Mouse (Mus musculus): ENCODE measurements around the gene Top1. TPM values are rescaled to one million over a fixed set of nuclear protein-coding genes. Genes with fewer than 3 reads are reported as not detected.

The Top1 gene
- polyA plus RNA-seq, 1 experiment from 2014 or later = 105 TPM

GRCm38 (mm10) chr2:160667259-160667658, 21.6 kb downstream of the Top1 start:
- Histone ChIP-seq H3K4me2 (replicated peaks) (no peak overlapping the region), H3K4me1 (no peaks in the 10 kb centered on the region), H3K4me3 (no peak overlapping the region), H3K36me3 (peaks cover 13% of the 10 kb centered on the region), H3K9me3 (no peaks in the 10 kb centered on the region), H3K27me3 (no peaks in the 10 kb centered on the region), H3K9ac (no peak overlapping the region), H3K27ac (no peak overlapping the region)
- no peak for ATAC-seq (ENCODE audit: insufficient number of reproducible peaks, insufficient read depth, low FRiP score, low TSS enrichment)
- WGBS = 87% methylated on average over 4 of the region's 4 CpGs

DNA sequence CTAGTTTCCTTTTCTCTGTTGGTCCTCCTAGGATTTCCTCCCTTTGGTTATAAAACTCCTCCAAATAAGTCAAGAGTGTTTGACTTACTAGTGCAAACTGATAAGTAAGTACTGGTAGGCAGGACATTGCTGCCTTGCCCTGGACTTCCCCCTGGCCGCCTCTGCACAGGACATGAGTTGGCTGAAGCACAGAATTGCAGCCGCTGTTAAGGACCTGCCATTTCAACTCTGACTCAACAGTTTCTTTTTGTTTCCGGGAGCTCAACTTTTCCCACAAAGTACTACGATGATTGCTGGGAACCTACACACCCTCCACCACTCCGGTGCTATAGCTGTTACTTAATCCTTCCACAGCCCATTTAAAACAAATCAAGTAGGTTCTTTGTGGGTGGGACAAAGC, 54.6 kb downstream of the Top1 start:
- H3K27ac ChIP-seq = no peak overlapping the region
- no peaks in the 10 kb centered on the region for H3K27me3 ChIP-seq
- no peaks in the 10 kb centered on the region for H3K4me1 ChIP-seq
- no peak for ATAC-seq (ENCODE audit: insufficient number of reproducible peaks, insufficient read depth, low FRiP score, low TSS enrichment)
- WGBS = 79% methylated on average over 5 of the region's 5 CpGs
- H3K4me3 ChIP-seq = no peak overlapping the region
- peaks cover 47% of the 10 kb centered on the region for H3K36me3 ChIP-seq
- no peaks in the 10 kb centered on the region for H3K9me3 ChIP-seq
- H3K9ac ChIP-seq = no peak overlapping the region
- no peak overlapping the region for H3K4me2 ChIP-seq (replicated peaks)

DNA sequence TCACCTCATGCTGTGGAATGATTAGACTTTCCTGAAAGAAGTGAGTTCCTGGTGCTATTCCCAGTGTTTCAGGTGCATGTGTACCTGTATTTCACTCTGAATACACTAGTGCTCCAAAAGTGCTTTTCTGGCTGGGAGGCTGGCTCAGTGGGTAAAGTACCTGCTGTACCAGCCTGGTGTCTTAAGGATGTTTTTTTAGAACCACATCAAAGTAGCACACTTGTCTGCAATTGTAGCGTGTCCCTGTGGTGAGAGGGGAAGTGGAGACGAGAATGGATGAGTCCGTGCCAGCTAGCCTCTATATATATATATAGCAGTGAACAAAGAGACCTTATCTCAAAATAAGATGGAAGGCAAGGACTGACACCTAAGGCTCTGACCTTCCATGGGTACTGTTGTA, 55.9 kb downstream of the Top1 start:
- no peak overlapping the region for H3K4me2 ChIP-seq (replicated peaks)
- H3K36me3 ChIP-seq = peaks cover 50% of the 10 kb centered on the region
- ATAC-seq (ENCODE audit: insufficient number of reproducible peaks, insufficient read depth, low FRiP score, low TSS enrichment) = no peak
- 94% methylated on average over 3 of the region's 3 CpGs for WGBS
- H3K9me3 ChIP-seq = no peaks in the 10 kb centered on the region
- no peaks in the 10 kb centered on the region for H3K27me3 ChIP-seq
- H3K27ac ChIP-seq = no peak overlapping the region
- H3K9ac ChIP-seq = no peak overlapping the region
- no peaks in the 10 kb centered on the region for H3K4me1 ChIP-seq
- H3K4me3 ChIP-seq = no peak overlapping the region

GRCm38 (mm10) chr2:160702824-160703223, 57.1 kb downstream of the Top1 start:
- H3K36me3 ChIP-seq = peaks cover 59% of the 10 kb centered on the region
- H3K9me3 ChIP-seq = no peaks in the 10 kb centered on the region
- no peak for ATAC-seq (ENCODE audit: insufficient number of reproducible peaks, insufficient read depth, low FRiP score, low TSS enrichment)

GRCm38 (mm10) chr2:160707673-160708072, 62.0 kb downstream of the Top1 start:
- no peak overlapping the region for H3K9ac ChIP-seq
- no peak overlapping the region for H3K4me3 ChIP-seq
- no peaks in the 10 kb centered on the region for H3K27me3 ChIP-seq
- 94% methylated on average over 3 of the region's 3 CpGs for WGBS
- H3K36me3 ChIP-seq = peaks cover 63% of the 10 kb centered on the region
- no peaks in the 10 kb centered on the region for H3K4me1 ChIP-seq
- H3K9me3 ChIP-seq = no peaks in the 10 kb centered on the region
- ATAC-seq (ENCODE audit: insufficient number of reproducible peaks, insufficient read depth, low FRiP score, low TSS enrichment) = no peak
- no peak overlapping the region for H3K27ac ChIP-seq
- no peak overlapping the region for H3K4me2 ChIP-seq (replicated peaks)

More at GRCm38 (mm10) chr2:160702824-160703223, 57.1 kb downstream of the Top1 start:
- no peak overlapping the region for H3K4me2 ChIP-seq (replicated peaks)
- H3K4me3 ChIP-seq = no peak overlapping the region
- no peaks in the 10 kb centered on the region for H3K4me1 ChIP-seq
- no peaks in the 10 kb centered on the region for H3K27me3 ChIP-seq
- H3K27ac ChIP-seq = no peak overlapping the region
- no peak overlapping the region for H3K9ac ChIP-seq

- H3K27me3 ChIP-seq = no peaks in the 10 kb centered on the region
- 89% methylated on average over 4 of the region's 4 CpGs for WGBS
Observed at GRCm38 (mm10) chr2:160715463-160716030, 69.9 kb downstream of the Top1 start.

DNA sequence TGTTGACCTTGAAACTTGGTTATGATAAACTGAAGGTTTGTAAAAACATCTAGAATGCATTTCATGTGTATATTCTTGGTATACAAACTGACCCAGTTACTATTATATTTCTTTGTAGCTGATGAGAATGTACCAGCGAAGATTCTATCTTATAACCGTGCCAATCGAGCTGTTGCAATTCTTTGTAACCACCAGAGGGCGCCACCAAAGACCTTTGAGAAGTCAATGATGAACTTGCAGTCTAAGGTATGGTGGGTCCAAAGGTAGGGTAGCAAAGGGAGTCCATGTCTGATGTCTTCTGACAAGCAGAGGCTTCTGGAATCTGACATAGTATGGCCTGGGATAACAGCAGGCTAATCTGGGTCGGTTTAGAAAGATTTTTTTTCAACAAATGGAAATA, 71.6 kb downstream of the Top1 start:
- Histone ChIP-seq H3K4me3 (no peak overlapping the region), H3K27me3 (no peaks in the 10 kb centered on the region), H3K4me1 (no peaks in the 10 kb centered on the region), H3K4me2 (replicated peaks) (no peak overlapping the region), H3K27ac (no peak overlapping the region), H3K9me3 (no peaks in the 10 kb centered on the region), H3K36me3 (peaks cover 91% of the 10 kb centered on the region), H3K9ac (no peak overlapping the region)
- no peak for ATAC-seq (ENCODE audit: insufficient number of reproducible peaks, insufficient read depth, low FRiP score, low TSS enrichment)
- WGBS = 73% methylated on average over 5 of the region's 5 CpGs

More at GRCm38 (mm10) chr2:160715463-160716030, 69.9 kb downstream of the Top1 start:
- Histone ChIP-seq H3K4me1 (no peaks in the 10 kb centered on the region), H3K36me3 (peaks cover 92% of the 10 kb centered on the region), H3K4me3 (no peak overlapping the region), H3K27ac (no peak overlapping the region), H3K9ac (no peak overlapping the region), H3K9me3 (no peaks in the 10 kb centered on the region), H3K4me2 (replicated peaks) (no peak overlapping the region)
- no peak for ATAC-seq (ENCODE audit: insufficient number of reproducible peaks, insufficient read depth, low FRiP score, low TSS enrichment)

- H3K9me3 ChIP-seq = no peaks in the 10 kb centered on the region
- no peak overlapping the region for H3K4me3 ChIP-seq
- no peak overlapping the region for H3K9ac ChIP-seq
- no peak overlapping the region for H3K27ac ChIP-seq
- no peak for ATAC-seq (ENCODE audit: insufficient number of reproducible peaks, insufficient read depth, low FRiP score, low TSS enrichment)
- 85% methylated on average over 3 of the region's 3 CpGs for WGBS
- no peaks in the 10 kb centered on the region for H3K27me3 ChIP-seq
- H3K4me2 ChIP-seq (replicated peaks) = no peak overlapping the region
- H3K36me3 ChIP-seq = peaks cover 92% of the 10 kb centered on the region
- no peaks in the 10 kb centered on the region for H3K4me1 ChIP-seq
Observed at GRCm38 (mm10) chr2:160718811-160719210, 73.1 kb downstream of the Top1 start.

DNA sequence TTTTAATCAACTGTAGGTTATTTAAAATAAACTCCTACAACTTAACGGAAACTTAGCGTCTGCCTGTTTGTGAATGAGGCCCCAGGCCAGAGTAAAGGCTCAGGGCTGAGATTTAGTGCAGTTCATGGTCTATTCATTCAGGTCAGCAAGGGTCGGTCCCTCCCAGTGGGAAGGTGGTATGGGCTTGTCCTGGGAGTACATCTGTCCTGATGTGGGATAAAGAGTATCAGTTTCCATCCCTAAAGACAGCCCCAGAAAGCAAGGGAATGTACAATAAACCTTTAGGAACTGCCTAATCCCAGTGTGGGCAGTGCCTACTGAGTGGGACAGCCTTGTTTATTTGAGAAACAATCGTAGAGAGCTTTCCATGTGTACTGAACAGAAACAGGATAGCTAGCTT, 77.0 kb downstream of the Top1 start:
- H3K9ac ChIP-seq = no peak overlapping the region
- WGBS = 77% methylated on average over 4 of the region's 4 CpGs
- no peaks in the 10 kb centered on the region for H3K9me3 ChIP-seq
- H3K27ac ChIP-seq = no peak overlapping the region
- H3K27me3 ChIP-seq = no peaks in the 10 kb centered on the region
- no peaks in the 10 kb centered on the region for H3K4me1 ChIP-seq
- peaks cover 69% of the 10 kb centered on the region for H3K36me3 ChIP-seq
- H3K4me2 ChIP-seq (replicated peaks) = no peak overlapping the region
- no peak for ATAC-seq (ENCODE audit: insufficient number of reproducible peaks, insufficient read depth, low FRiP score, low TSS enrichment)
- no peak overlapping the region for H3K4me3 ChIP-seq

GRCm38 (mm10) chr2:160723613-160724375, 78.1 kb downstream of the Top1 start:
- no peak overlapping the region for H3K4me3 ChIP-seq
- no peaks in the 10 kb centered on the region for H3K4me1 ChIP-seq
- H3K36me3 ChIP-seq = peaks cover 60% of the 10 kb centered on the region
- no peak overlapping the region for H3K27ac ChIP-seq
- no peak overlapping the region for H3K4me2 ChIP-seq (replicated peaks)
- H3K9ac ChIP-seq = no peak overlapping the region
- no peak for ATAC-seq (ENCODE audit: insufficient number of reproducible peaks, insufficient read depth, low FRiP score, low TSS enrichment)
- WGBS = 93% methylated on average over 4 of the region's 4 CpGs
- no peaks in the 10 kb centered on the region for H3K9me3 ChIP-seq
- no peaks in the 10 kb centered on the region for H3K27me3 ChIP-seq

GRCm38 (mm10) chr2:160724536-160724935, 78.8 kb downstream of the Top1 start:
- no peak overlapping the region for H3K9ac ChIP-seq
- H3K9me3 ChIP-seq = no peaks in the 10 kb centered on the region
- H3K4me2 ChIP-seq (replicated peaks) = no peak overlapping the region
- H3K27ac ChIP-seq = no peak overlapping the region
- WGBS = 94% methylated on average over 5 of the region's 5 CpGs
- no peak overlapping the region for H3K4me3 ChIP-seq
- H3K4me1 ChIP-seq = no peaks in the 10 kb centered on the region
- peaks cover 52% of the 10 kb centered on the region for H3K36me3 ChIP-seq
- ATAC-seq (ENCODE audit: insufficient number of reproducible peaks, insufficient read depth, low FRiP score, low TSS enrichment) = no peak
- no peaks in the 10 kb centered on the region for H3K27me3 ChIP-seq

Measured in embryonic facial prominence, embryonic 12.5 days (tissue).